23 mouse cellular contexts compared by ENCODE assay signal in genomic region chr5:21382678-21383077, GRCm38 (mm10). TPM values are rescaled to one million over a fixed set of nuclear protein-coding genes. Genes with fewer than 3 reads are reported as not detected.
DNase-seq lines count a peak whose midpoint lies in the region; ATAC-seq and TF ChIP-seq lines count a peak whose summit lies in the region.
"Had no signal": no experiment of that assay in that cellular context is flagged by ENCODE, and none has a peak within 500 bp of the region (broad histone marks: within the 10 kb centered on the region; RNA-seq: fewer than 3 reads in every experiment).

No protein-coding gene starts in this region.

- peak overlapping the region; percentile 60; the same call in 1 of the 2 replicates for H3K27ac ChIP-seq in heart, embryonic 12.5 days (ENCODE audit: poor library complexity, severe bottlenecking)
- H3K27ac ChIP-seq in intestine, embryonic 14.5 days (ENCODE audit: low read depth), result peak overlapping the region; percentile 29; the same call in 1 of the 2 replicates
- no peak overlapping the region for H3K27ac ChIP-seq in intestine, embryonic 15.5 days
- H3K27ac ChIP-seq in lung, embryonic 14.5 days (ENCODE audit: low read depth), result no peak overlapping the region
- H3K27ac ChIP-seq in stomach, embryonic 15.5 days, result peak overlapping the region; percentile 27
- H3K27ac ChIP-seq: liver, embryonic 14.5 days; midbrain, embryonic 10.5 days had no signal

- no peak overlapping the region for H3K4me2 ChIP-seq in heart, embryonic 12.5 days
- H3K4me2 ChIP-seq in intestine, embryonic 14.5 days (ENCODE audit: low read length), result no peak overlapping the region
- H3K4me2 ChIP-seq in intestine, embryonic 15.5 days (replicated peaks), result no peak overlapping the region
- H3K4me2 ChIP-seq in lung, embryonic 14.5 days, result no peak overlapping the region
- H3K4me2 ChIP-seq in stomach, embryonic 15.5 days, result no peak overlapping the region
- H3K4me2 ChIP-seq: lung, embryonic 15.5 days had no signal

- H3K27me3 ChIP-seq in heart, embryonic 12.5 days (replicated peaks), result no peaks in the 10 kb centered on the region
- no peaks in the 10 kb centered on the region for H3K27me3 ChIP-seq in intestine, embryonic 14.5 days (replicated peaks; ENCODE audit: control insufficient read depth, insufficient read depth, low read length)
- H3K27me3 ChIP-seq in intestine, embryonic 15.5 days (replicated peaks), result no peaks in the 10 kb centered on the region
- H3K27me3 ChIP-seq in lung, embryonic 14.5 days (ENCODE audit: insufficient read depth, low read length), result no peaks in the 10 kb centered on the region
- no peaks in the 10 kb centered on the region for H3K27me3 ChIP-seq in stomach, embryonic 15.5 days (replicated peaks)
- H3K27me3 ChIP-seq: lung, embryonic 15.5 days had no signal

- H3K4me3 ChIP-seq in heart, embryonic 12.5 days, result no peak overlapping the region
- H3K4me3 ChIP-seq in intestine, embryonic 14.5 days (ENCODE audit: low read depth, low read length), result no peak overlapping the region
- H3K4me3 ChIP-seq in intestine, embryonic 15.5 days (replicated peaks), result no peak overlapping the region
- H3K4me3 ChIP-seq in lung, embryonic 14.5 days (ENCODE audit: low read depth, low read length), result no peak overlapping the region
- H3K4me3 ChIP-seq in lung, adult 2 months (replicated peaks; ENCODE audit: extremely low read depth, low read depth, low read length), result no peak overlapping the region
- H3K4me3 ChIP-seq in stomach, embryonic 15.5 days (replicated peaks), result no peak overlapping the region
- H3K4me3 ChIP-seq: erythroblast, embryonic 14.5 days; lung, embryonic 15.5 days; midbrain, embryonic 10.5 days had no signal

- WGBS in heart, embryonic 12.5 days, result 45% methylated on average over 6 of the region's 6 CpGs
- WGBS in intestine, embryonic 14.5 days, result 29% methylated on average over 6 of the region's 6 CpGs
- WGBS in intestine, embryonic 15.5 days, result 32% methylated on average over 6 of the region's 6 CpGs
- 25% methylated on average over 6 of the region's 6 CpGs for WGBS in lung, embryonic 14.5 days
- WGBS in lung, adult 2 months, result 56% methylated on average over 6 of the region's 6 CpGs
- whole genome bisulfite sequencing in stomach, embryonic 15.5 days, result 32% methylated on average over 6 of the region's 6 CpGs

- H3K36me3 ChIP-seq in heart, embryonic 12.5 days, result no peaks in the 10 kb centered on the region
- H3K36me3 ChIP-seq in intestine, embryonic 14.5 days (ENCODE audit: control insufficient read depth, insufficient read depth, low read length), result no peaks in the 10 kb centered on the region
- no peaks in the 10 kb centered on the region for H3K36me3 ChIP-seq in intestine, embryonic 15.5 days
- H3K36me3 ChIP-seq in lung, embryonic 14.5 days (ENCODE audit: insufficient read depth), result no peaks in the 10 kb centered on the region
- no peaks in the 10 kb centered on the region for H3K36me3 ChIP-seq in stomach, embryonic 15.5 days
- H3K36me3 ChIP-seq: lung, embryonic 15.5 days; midbrain, embryonic 10.5 days had no signal

- H3K4me1 ChIP-seq in heart, embryonic 12.5 days (replicated peaks), result peaks cover 34% of the 10 kb centered on the region
- H3K4me1 ChIP-seq in intestine, embryonic 14.5 days (replicated peaks; ENCODE audit: control insufficient read depth, insufficient read depth, low read length), result peaks cover 21% of the 10 kb centered on the region
- peaks cover 17% of the 10 kb centered on the region for H3K4me1 ChIP-seq in intestine, embryonic 15.5 days (replicated peaks)
- peaks cover 8% of the 10 kb centered on the region for H3K4me1 ChIP-seq in lung, embryonic 14.5 days (ENCODE audit: insufficient read depth)
- peaks cover 4% of the 10 kb centered on the region for H3K4me1 ChIP-seq in lung, adult 2 months (ENCODE audit: control insufficient read depth, insufficient read depth, low read length)
- H3K4me1 ChIP-seq in stomach, embryonic 15.5 days, result peaks cover 22% of the 10 kb centered on the region

- no peaks in the 10 kb centered on the region for H3K9me3 ChIP-seq in heart, embryonic 12.5 days (replicated peaks)
- no peaks in the 10 kb centered on the region for H3K9me3 ChIP-seq in intestine, embryonic 14.5 days (ENCODE audit: control insufficient read depth, low read length)
- no peaks in the 10 kb centered on the region for H3K9me3 ChIP-seq in intestine, embryonic 15.5 days
- H3K9me3 ChIP-seq in lung, embryonic 14.5 days (ENCODE audit: low read depth, low read length), result no peaks in the 10 kb centered on the region
- H3K9me3 ChIP-seq in stomach, embryonic 15.5 days, result no peaks in the 10 kb centered on the region
- H3K9me3 ChIP-seq: lung, embryonic 15.5 days; midbrain, embryonic 10.5 days had no signal

- H3K9ac ChIP-seq in heart, embryonic 12.5 days, result no peak overlapping the region
- no peak overlapping the region for H3K9ac ChIP-seq in intestine, embryonic 14.5 days (ENCODE audit: low read length)
- H3K9ac ChIP-seq in intestine, embryonic 15.5 days, result no peak overlapping the region
- H3K9ac ChIP-seq in lung, embryonic 14.5 days, result no peak overlapping the region
- H3K9ac ChIP-seq in stomach, embryonic 15.5 days, result no peak overlapping the region
- H3K9ac ChIP-seq: liver, embryonic 14.5 days; lung, embryonic 15.5 days had no signal

- no peak for TF ChIP-seq POLR2A in lung, adult 2 months (IDR thresholded peaks at IDR 0.05; ENCODE audit: borderline replicate concordance, extremely low read depth, low read depth, low read length)

- TF ChIP-seq CTCF in lung, embryonic 14.5 days (IDR thresholded peaks at IDR 0.05; ENCODE audit: low read depth), result no peak
- TF ChIP-seq CTCF in lung, adult 2 months (IDR thresholded peaks at IDR 0.05; ENCODE audit: insufficient read depth, low read length), result no peak

- ATAC-seq in heart, embryonic 12.5 days (ENCODE audit: insufficient number of reproducible peaks, low FRiP score), result no peak
- ATAC-seq in intestine, embryonic 14.5 days (replicated peaks; ENCODE audit: low FRiP score, low TSS enrichment, low read depth), result 0 out of 2 replicates have a peak, but pooled peaks have one; percentile 12
- ATAC-seq in intestine, embryonic 15.5 days, result no peak
- ATAC-seq in lung, embryonic 14.5 days (ENCODE audit: insufficient read depth), result peak; percentile 38; the same call in 1 of the 2 replicates
- no peak; the same call in 1 of the 2 replicates for ATAC-seq in stomach, embryonic 15.5 days (ENCODE audit: insufficient read depth, low FRiP score, low read depth)
- ATAC-seq: CD4-positive, CD25-positive, alpha-beta regulatory T cell, adult 4 months; forebrain, embryonic 16.5 days; hindbrain, embryonic 16.5 days had no signal

- no peak for DNase-seq in heart, adult 11 months
- no peak for DNase-seq in intestine, embryonic 14.5 days (ENCODE audit: low spot score)
- no peak for DNase-seq in lung, embryonic 14.5 days
- DNase-seq in lung, adult 2 months, result no peak
- DNase-seq in urinary bladder, postnatal 4 days (ENCODE audit: low spot score in 2 of 2), result no peak
- DNase-seq: adrenal gland, postnatal 14 days; cerebellum, adult 11 months; cerebellum, adult 9-11 months; left cerebral cortex, postnatal 4 days; liver; right cerebral cortex, postnatal 25 days; thymus, postnatal 4 days had no signal

RNA-seq across cellular contexts. Expression of gene Fgl2, which starts 10.2 kb away (rescaled TPM):
- polyA plus RNA-seq in heart, embryonic 12.5 days (2016; fragmentation: Nextera tagmentation; extraction: Ambion mirVana), result 34.2 and 35.3 TPM in 2 replicates
- 8.1 and 8.6 TPM in 2 replicates for polyA plus RNA-seq in intestine, embryonic 14.5 days (2014; fragmentation: Nextera tagmentation; extraction: Ambion mirVana)
- polyA plus RNA-seq in intestine, embryonic 15.5 days (2015; fragmentation: Nextera tagmentation; extraction: Ambion mirVana), result 8.6 and 11.0 TPM in 2 replicates
- polyA plus RNA-seq in lung, embryonic 14.5 days (2014; fragmentation: Nextera tagmentation; extraction: Ambion mirVana), result 1.6 and 2.1 TPM in 2 replicates
- 11.8 and 12.6 TPM in 2 replicates for polyA plus RNA-seq in lung, adult 2 months (2012; rRNA removed)
- 11.9 and 13.0 TPM in 2 replicates for polyA plus RNA-seq in stomach, embryonic 15.5 days (2015; fragmentation: Nextera tagmentation; extraction: Ambion mirVana)
- polyA plus RNA-seq: erythroblast, embryonic 14.5 days had no signal

RNA-seq across cellular contexts. Expression of gene Ccdc146, which starts 41.8 kb away (rescaled TPM):
- 1.3 and 2.1 TPM in 2 replicates for polyA plus RNA-seq in heart, embryonic 12.5 days (2016; fragmentation: Nextera tagmentation; extraction: Ambion mirVana)
- polyA plus RNA-seq in intestine, embryonic 14.5 days (2014; fragmentation: Nextera tagmentation; extraction: Ambion mirVana), result 0.47 and 0.76 TPM in 2 replicates
- 0.24 TPM in 2 replicates for polyA plus RNA-seq in intestine, embryonic 15.5 days (2015; fragmentation: Nextera tagmentation; extraction: Ambion mirVana)
- 0.09 and 0.18 TPM in 2 replicates for polyA plus RNA-seq in lung, embryonic 14.5 days (2014; fragmentation: Nextera tagmentation; extraction: Ambion mirVana)
- 0.97 and 1.3 TPM in 2 replicates for polyA plus RNA-seq in lung, adult 2 months (2012; rRNA removed)
- polyA plus RNA-seq in stomach, embryonic 15.5 days (2015; fragmentation: Nextera tagmentation; extraction: Ambion mirVana), result 0.35 and 0.62 TPM in 2 replicates
- polyA plus RNA-seq: erythroblast, embryonic 14.5 days; large intestine, adult 2 months had no signal

RNA-seq across cellular contexts. Expression of gene Fam185a, which starts 42.1 kb away (rescaled TPM):
- polyA plus RNA-seq in heart, embryonic 12.5 days (2016; fragmentation: Nextera tagmentation; extraction: Ambion mirVana), result 9.4 and 10.1 TPM in 2 replicates
- polyA plus RNA-seq in intestine, embryonic 14.5 days (2014; fragmentation: Nextera tagmentation; extraction: Ambion mirVana), result 10.8 and 11.1 TPM in 2 replicates
- polyA plus RNA-seq in intestine, embryonic 15.5 days (2015; fragmentation: Nextera tagmentation; extraction: Ambion mirVana), result 9.7 and 10.4 TPM in 2 replicates
- polyA plus RNA-seq in lung, embryonic 14.5 days (2014; fragmentation: Nextera tagmentation; extraction: Ambion mirVana), result 5.7 and 5.9 TPM in 2 replicates
- 1.2 TPM in 2 replicates for polyA plus RNA-seq in lung, adult 2 months (2012; rRNA removed)
- polyA plus RNA-seq in stomach, embryonic 15.5 days (2015; fragmentation: Nextera tagmentation; extraction: Ambion mirVana), result 8.8 and 9.0 TPM in 2 replicates
- polyA plus RNA-seq: erythroblast, embryonic 14.5 days had no signal

Comparison
In these comparisons a context has a peak if more than half of its experiments do, and no peak if none do; other contexts are left out.
1. ATAC-seq: peak in intestine, embryonic 14.5 days (single experiment) and lung, embryonic 14.5 days (single experiment); none in heart, embryonic 12.5 days (single experiment), intestine, embryonic 15.5 days (single experiment) and stomach, embryonic 15.5 days (single experiment).
2. H3K27ac ChIP-seq: peak in heart, embryonic 12.5 days (single experiment), intestine, embryonic 14.5 days (single experiment) and stomach, embryonic 15.5 days (single experiment); none in intestine, embryonic 15.5 days (single experiment) and lung, embryonic 14.5 days (single experiment).